Mouse (Mus musculus) megakaryocyte, embryonic 14.5 days (primary cell): ENCODE data around the gene Capn12.

Experiments used
- FLI1 ChIP-seq: IDR thresholded peaks from 2 replicates; pipeline ENCODE4 v1.6.1; 2012; ENCODE audit warnings: low read length, inconsistent platforms, mixed read lengths
- GATA1 ChIP-seq: IDR thresholded peaks from 3 replicates; pipeline ENCODE4 v1.6.1; 2012; ENCODE audit warnings: mixed read lengths, low read length, inconsistent platforms, borderline replicate concordance

GRCm38 (mm10) chr7:28902809-28903208 is 21.6 kb downstream of the Capn12 start:
- TF ChIP-seq GATA1 (no peak), FLI1 (no peak)
